Comparison of ENCODE assay signal across 29 mouse cellular contexts in the genomic region with DNA sequence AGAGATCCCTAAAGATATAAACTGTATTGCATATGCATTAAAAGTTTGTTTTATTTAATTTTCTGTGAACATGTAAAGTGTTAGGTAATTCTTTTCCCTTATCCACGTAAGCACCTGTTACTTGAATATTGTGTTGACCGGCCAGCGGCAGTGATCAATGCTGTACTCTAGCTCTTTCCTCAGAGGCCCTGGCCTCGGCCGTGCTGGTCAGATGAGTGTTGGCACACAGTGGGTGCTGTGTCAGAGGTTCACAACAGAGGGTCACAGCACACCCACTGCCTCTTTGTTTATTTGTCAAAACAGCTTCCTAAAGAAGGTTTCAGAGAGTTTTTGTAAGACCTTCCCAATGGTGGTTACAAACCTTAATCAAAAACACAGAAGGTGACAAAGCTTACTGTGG.
"Had no signal": no experiment of that assay in that cellular context is flagged by ENCODE, and none has a peak within 500 bp of the region (broad histone marks: within the 10 kb centered on the region; RNA-seq: fewer than 3 reads in every experiment).

No protein-coding gene starts in this region.

- H3K27me3 ChIP-seq: embryonic facial prominence, embryonic 12.5 days; embryonic facial prominence, embryonic 13.5 days; embryonic facial prominence, embryonic 15.5 days; forebrain, embryonic 12.5 days; forebrain, embryonic 13.5 days; forebrain, embryonic 15.5 days had no signal

- H3K4me2 ChIP-seq: embryonic facial prominence, embryonic 12.5 days; embryonic facial prominence, embryonic 13.5 days; embryonic facial prominence, embryonic 15.5 days; forebrain, embryonic 12.5 days; forebrain, embryonic 13.5 days; forebrain, embryonic 15.5 days had no signal

- DNase-seq: cerebellum, adult 2 months; cerebellum, adult 8-10 months; cerebellum, adult 9-10 months; cerebellum, adult 9-11 months; cerebellum, postnatal 10 days; cerebellum, postnatal 14 days; cerebellum, postnatal 25 days; cerebellum, postnatal 36 days; embryo, embryonic 11 days; forebrain, postnatal 0 days; gastrocnemius, adult 2 months; gastrocnemius, postnatal 10 days; gastrocnemius, postnatal 14 days; gastrocnemius, postnatal 25 days; gastrocnemius, postnatal 36 days; heart, adult 11 months; heart, adult 18-20 months; heart, adult 2 months had no signal

- H3K4me3 ChIP-seq: embryonic facial prominence, embryonic 10.5 days; embryonic facial prominence, embryonic 12.5 days; embryonic facial prominence, embryonic 13.5 days; embryonic facial prominence, embryonic 15.5 days; erythroblast, embryonic 14.5 days; forebrain, embryonic 10.5 days; forebrain, embryonic 12.5 days; forebrain, embryonic 13.5 days; forebrain, embryonic 15.5 days; gastrocnemius, adult 2 months; heart, adult 2 months had no signal

- ATAC-seq: forebrain, embryonic 13.5 days; forebrain, embryonic 14.5 days; forebrain, embryonic 15.5 days; forebrain, embryonic 16.5 days; forebrain, postnatal 0 days had no signal

- H3K4me1 ChIP-seq: embryonic facial prominence, embryonic 10.5 days; embryonic facial prominence, embryonic 12.5 days; embryonic facial prominence, embryonic 13.5 days; embryonic facial prominence, embryonic 15.5 days; forebrain, embryonic 12.5 days; forebrain, embryonic 13.5 days; forebrain, embryonic 15.5 days had no signal

- H3K9ac ChIP-seq: embryonic facial prominence, embryonic 12.5 days; embryonic facial prominence, embryonic 13.5 days; embryonic facial prominence, embryonic 15.5 days; forebrain, embryonic 12.5 days; forebrain, embryonic 13.5 days; forebrain, embryonic 15.5 days; forebrain, postnatal 0 days had no signal

- H3K9me3 ChIP-seq: embryonic facial prominence, embryonic 10.5 days; embryonic facial prominence, embryonic 12.5 days; embryonic facial prominence, embryonic 13.5 days; embryonic facial prominence, embryonic 15.5 days; forebrain, embryonic 10.5 days; forebrain, embryonic 12.5 days; forebrain, embryonic 13.5 days; forebrain, embryonic 15.5 days had no signal

- H3K27ac ChIP-seq: embryonic facial prominence, embryonic 10.5 days; embryonic facial prominence, embryonic 12.5 days; embryonic facial prominence, embryonic 13.5 days; embryonic facial prominence, embryonic 15.5 days; forebrain, embryonic 12.5 days; forebrain, embryonic 13.5 days; forebrain, embryonic 15.5 days; gastrocnemius, adult 2 months; heart, adult 2 months had no signal
